Mouse (Mus musculus): ENCODE data around the gene Blcap.

Blcap gene

GRCm38 (mm10) chr2:157520496-157520895, 50.6 kb downstream of the Blcap start:
- no peak for DNase-seq (ENCODE audit: low spot score in 2 of 2)

- no peak for DNase-seq (ENCODE audit: low spot score in 2 of 2)
Measured at GRCm38 (mm10) chr2:157519452-157519851, 51.6 kb downstream of the Blcap start.

- no peak for DNase-seq (ENCODE audit: low spot score in 2 of 2)
Measured at GRCm38 (mm10) chr2:157518451-157518850, 52.6 kb downstream of the Blcap start.

- no peak for DNase-seq (ENCODE audit: low spot score in 2 of 2)
Measured at GRCm38 (mm10) chr2:157517526-157517925, 53.5 kb downstream of the Blcap start.

GRCm38 (mm10) chr2:157514353-157514752, 56.7 kb downstream of the Blcap start:
- no peak for DNase-seq (ENCODE audit: low spot score in 2 of 2)

GRCm38 (mm10) chr2:157513737-157514208, 57.3 kb downstream of the Blcap start:
- no peak for DNase-seq (ENCODE audit: low spot score in 2 of 2)

GRCm38 (mm10) chr2:157512859-157513258, 58.2 kb downstream of the Blcap start:
- no peak for DNase-seq (ENCODE audit: low spot score in 2 of 2)

- DNase-seq (ENCODE audit: low spot score in 2 of 2) = no peak
Measured at GRCm38 (mm10) chr2:157510031-157510430, 61.0 kb downstream of the Blcap start.

- DNase-seq (ENCODE audit: low spot score in 2 of 2) = no peak
Measured at GRCm38 (mm10) chr2:157509182-157509581, 61.9 kb downstream of the Blcap start.

- DNase-seq (ENCODE audit: low spot score in 2 of 2) = no peak
Measured at GRCm38 (mm10) chr2:157506779-157507178, 64.3 kb downstream of the Blcap start.

Data from natural killer cell, adult 2 months (primary cell).